Mouse (Mus musculus) embryo, embryonic 9.5 days (tissue): ENCODE measurements around the gene Arhgef3.
A peak's percentile ranks its signal among the peaks of the same experiment; 100 is the strongest.
"Not testable (repeated sequence)": the region's sequence is repeated elsewhere in the genome, so short reads cannot be mapped to it uniquely, and the experiment has no call there.

Source experiments
- DNase-seq: peaks from one replicate; pipeline ENCODE4 v3.0.0-alpha.2; 2017; ENCODE audit errors: extremely low spot score

The Arhgef3 gene

GRCm38 (mm10) chr14:27231974-27232780 is 117.5 kb downstream of the Arhgef3 start:
- DNase-seq, result no peak

GRCm38 (mm10) chr14:27233056-27233455 is 118.4 kb downstream of the Arhgef3 start:
- DNase-seq, result no peak

- no peak for DNase-seq
Observed at GRCm38 (mm10) chr14:27233656-27234055, 119.0 kb downstream of the Arhgef3 start.

DNA sequence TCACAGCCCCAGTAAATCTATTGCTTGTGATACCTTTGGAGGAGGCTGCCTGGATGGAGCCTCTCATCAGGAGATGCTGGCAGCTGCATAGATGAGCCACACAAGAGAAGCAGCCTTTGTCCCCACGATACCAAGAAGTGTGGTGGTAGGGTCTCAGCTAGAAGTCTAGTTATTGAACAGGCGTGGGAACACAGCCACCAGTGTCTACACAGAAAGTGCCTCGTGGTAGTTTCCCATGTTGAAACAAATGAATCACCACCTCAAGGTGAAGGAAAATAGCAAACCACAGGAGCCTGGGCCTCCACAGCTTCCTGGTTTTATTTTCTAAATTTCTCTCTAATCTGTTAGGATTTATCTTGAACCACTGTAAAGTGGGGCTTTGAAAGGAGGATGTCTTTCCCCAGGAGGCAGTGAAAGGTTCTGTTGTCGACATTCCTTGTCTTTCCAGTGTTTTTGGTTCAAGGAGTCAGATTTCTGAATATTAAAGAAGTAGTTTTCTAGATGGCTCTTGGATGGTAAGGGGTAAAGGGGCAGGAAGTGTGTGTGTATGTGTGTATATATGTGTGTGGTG is 119.7 kb downstream of the Arhgef3 start:
- DNase-seq, result no peak

DNA sequence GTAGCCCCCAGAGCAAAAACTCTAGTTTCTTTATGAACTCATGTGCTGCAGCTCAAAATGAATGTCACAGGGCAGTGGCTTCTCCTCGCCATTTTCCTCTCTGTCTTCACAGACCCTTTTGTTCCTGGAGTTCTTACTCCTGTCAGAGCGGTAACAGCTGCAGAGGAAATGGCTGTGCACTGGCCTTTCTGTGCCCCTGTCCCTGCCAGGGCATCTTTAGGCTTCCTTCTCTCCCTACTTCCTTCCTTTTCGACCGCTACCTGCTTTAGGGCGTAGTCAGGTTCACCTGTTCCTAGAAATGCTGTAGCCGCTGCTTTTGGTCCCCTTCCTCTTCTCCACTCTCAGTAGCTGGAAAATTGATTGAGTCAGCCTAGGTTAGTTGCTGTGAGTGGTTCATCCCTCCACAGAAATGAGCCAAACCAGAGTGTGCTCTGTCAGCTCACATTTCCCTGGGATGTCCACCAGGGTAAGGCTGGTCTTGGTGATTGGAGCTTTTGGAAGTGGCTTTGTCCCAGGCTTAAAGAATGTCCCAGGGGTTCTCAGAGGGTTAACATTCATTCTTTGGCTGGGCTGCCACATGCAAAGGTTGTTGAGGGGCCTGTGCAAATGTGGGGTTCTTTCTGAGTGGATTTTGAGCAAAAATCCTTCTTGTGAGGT is 121.3 kb downstream of the Arhgef3 start:
- no peak for DNase-seq

- peak; percentile 19 for DNase-seq
Observed at GRCm38 (mm10) chr14:27237522-27238187, 123.0 kb downstream of the Arhgef3 start.

DNA sequence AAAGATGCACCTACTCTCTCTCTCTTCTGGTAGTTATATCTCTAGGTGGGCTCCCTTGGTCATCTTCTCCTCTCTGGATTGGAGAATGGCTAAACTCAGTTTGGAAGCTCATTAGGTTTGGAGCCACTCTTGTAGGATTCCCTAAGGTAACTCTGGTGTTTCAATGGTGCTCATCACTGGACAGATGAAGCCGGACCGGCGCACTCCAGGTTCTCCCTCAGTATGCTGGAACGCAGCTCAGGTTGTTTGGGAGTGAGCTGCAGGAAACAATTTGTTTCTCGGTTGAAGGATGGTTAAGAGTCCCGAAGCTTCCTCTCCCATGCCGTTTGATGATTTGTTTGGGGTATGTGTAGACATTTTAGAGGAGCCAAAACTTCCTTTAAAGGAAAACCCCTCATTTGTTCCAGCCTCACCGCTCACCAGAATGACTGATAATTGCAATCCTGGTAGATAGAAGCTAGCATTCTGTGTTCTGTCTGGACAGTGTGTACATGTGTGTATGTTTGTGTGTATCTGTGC is 124.0 kb downstream of the Arhgef3 start:
- DNase-seq, result no peak

DNA sequence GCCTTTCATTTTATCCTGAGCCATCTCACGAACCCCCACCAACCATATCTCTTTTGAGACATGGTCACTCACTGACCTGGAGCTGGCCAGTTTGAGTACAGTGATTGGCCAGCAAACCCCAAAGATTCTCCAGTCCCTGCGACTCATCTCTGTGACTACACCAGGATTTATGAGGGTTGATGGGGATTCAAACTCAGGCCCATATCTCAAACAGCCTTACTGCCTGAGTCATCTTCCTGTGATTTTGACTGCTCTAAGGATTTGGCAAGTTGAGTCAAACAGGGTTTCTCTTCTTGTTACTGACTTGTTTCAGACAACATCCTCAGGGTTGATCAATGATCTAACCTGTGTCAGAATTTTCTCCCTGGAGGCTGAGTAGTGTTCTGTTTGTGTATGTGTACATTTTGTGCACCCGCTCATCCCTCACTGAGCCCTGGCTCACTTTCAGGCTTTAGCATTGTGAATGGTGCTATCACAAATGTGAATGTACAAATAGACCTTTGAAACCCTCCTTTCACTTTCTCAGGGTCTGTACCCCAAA is 124.9 kb downstream of the Arhgef3 start:
- no peak for DNase-seq

GRCm38 (mm10) chr14:27242253-27242652 is 127.6 kb downstream of the Arhgef3 start:
- DNase-seq, result no peak

GRCm38 (mm10) chr14:27242769-27243168 is 128.1 kb downstream of the Arhgef3 start:
- no peak for DNase-seq

- no peak for DNase-seq
Observed at GRCm38 (mm10) chr14:27243585-27243984, 128.9 kb downstream of the Arhgef3 start.

DNA sequence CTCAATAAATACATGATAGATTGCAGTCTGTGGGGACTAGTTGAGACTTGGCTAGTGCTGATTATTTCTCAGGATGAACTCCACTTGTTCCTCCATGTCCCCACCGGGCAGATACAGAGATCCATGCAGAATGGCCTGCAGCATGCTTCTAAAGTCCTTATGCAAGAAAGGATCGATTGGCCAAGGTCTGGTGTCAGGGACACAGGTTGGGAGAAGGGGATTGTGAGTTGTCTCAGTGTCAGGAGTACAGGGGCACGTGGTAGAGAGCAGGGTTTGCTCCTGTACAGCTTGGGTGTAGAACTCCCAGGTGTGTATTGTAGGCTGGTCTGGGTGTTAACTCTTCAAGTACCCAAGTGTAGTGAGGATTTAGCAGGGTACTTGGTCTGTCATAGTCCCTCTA is 130.2 kb downstream of the Arhgef3 start:
- no peak for DNase-seq

DNA sequence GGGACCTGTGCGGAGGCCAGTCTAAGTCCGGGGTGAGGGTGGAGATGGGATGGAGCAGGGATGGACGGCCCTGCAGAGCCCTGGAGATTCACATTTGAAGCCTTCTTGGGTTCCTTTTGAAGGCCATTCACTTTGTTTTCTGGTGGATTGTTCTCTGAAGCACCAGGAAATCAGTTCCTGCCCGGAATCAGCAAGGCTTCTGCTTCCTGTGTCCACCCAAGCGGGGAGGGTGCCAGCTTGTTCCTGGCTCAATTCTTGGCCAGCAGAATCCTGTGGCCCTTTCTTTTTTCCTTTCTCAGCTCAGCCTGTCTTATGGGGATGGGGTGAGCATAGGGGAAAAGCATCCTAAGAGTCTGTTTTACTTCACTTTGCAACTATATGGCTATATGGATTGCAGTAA is 131.7 kb downstream of the Arhgef3 start:
- no peak for DNase-seq

DNA sequence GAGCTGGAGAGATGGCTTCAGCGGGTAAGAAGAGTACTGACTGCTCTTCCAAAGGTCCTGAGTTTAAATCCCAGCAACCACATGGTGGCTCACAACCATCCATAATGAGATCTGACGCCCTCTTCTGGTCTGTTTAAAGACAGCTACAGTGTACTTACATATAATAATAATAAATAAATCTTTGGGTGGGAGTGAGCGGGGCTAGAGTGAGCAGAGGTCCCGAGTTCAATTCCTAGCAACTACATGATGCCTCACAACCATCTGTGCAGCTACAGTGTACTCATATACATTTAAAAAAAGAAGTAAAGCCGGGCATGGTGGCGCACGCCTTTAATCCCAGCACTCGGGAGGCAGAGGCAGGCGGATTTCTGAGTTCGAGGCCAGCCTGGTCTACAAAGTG is 132.2 kb downstream of the Arhgef3 start:
- not testable (repeated sequence) for DNase-seq

DNA sequence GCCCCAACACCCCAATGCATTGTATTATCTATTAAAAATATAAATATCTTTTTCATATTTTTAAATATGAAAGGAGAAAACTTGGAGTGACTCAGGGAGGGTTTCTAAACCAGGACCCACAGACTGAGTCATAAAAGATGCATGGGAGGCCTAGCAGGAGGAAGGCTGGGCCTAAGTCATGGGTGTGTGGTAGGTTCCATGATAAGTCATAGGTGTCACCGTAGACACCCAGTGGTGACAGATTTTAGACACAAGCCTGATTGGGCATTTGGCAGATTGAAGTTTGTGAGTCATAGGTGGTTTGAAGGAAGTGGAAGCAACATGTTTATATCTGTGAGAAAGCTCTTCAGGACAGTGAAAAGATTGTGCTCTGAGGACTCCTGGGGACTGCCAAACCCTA is 134.4 kb downstream of the Arhgef3 start:
- no peak for DNase-seq

- no peak for DNase-seq
Observed at GRCm38 (mm10) chr14:27250281-27250789, 135.6 kb downstream of the Arhgef3 start.

- DNase-seq, result no peak
Observed at GRCm38 (mm10) chr14:27253391-27253790, 138.7 kb downstream of the Arhgef3 start.

- no peak for DNase-seq
Observed at GRCm38 (mm10) chr14:27262349-27262748, 147.7 kb downstream of the Arhgef3 start.

DNA sequence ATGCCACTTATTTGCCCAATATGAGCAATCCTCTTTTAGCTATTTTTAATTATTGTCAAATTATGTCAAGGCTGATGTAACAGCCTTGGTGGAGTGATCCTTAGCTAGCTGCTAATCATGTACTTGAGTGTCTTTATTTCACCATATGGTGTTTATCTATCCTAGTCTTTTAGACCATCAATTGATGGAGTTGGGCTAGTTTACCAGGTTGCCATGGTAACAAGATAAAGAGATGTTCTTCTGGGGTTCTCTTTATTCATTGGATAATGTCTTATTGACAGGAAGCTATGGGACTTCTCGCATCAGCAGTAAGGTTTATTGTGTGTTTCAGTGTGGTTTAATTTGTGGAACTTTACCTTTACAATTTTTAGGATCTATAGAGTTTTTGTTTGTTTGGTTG is 151.9 kb downstream of the Arhgef3 start:
- DNase-seq, result no peak

GRCm38 (mm10) chr14:27268137-27268536 is 153.4 kb downstream of the Arhgef3 start:
- no peak for DNase-seq

DNA sequence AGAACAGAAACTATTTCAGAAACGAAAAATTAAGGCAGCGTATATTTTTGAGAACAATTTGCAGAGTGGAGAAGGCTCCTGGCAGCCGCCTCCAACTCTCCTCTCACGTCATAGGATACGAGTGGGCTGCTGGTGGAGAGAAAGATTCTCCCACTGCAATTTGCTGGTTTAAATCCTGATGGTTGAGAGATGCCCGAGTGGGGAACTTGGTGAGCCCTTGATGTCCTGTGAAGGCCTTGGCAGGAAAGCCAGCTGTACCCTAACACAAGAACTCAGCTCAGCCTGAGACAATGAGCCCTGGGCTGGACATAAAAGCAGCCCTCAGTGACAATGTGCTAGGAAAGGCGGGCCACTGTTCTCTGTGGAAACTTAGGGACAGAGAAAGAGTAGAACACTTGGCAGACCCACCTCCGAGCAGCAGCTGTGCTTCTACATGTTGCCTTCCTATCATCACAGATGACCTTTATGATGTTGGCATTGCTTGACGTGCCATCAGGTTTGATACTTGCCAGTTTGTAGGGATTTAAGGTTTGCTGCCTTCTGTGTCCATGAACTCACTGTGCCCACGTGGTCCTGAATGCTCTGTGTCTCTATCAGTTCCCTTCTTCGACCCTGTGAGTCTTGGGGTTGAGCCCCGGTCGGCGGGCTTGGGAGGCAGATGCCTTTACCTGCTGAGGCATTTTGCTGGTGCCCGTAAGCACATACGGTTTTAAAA is 154.4 kb downstream of the Arhgef3 start:
- DNase-seq, result no peak
